Mouse (Mus musculus) kidney, embryonic 14.5 days (tissue): Measurements from ENCODE around the gene Adam15. TPM values are rescaled to one million over a fixed set of nuclear protein-coding genes. Genes with fewer than 3 reads are reported as not detected.

Experiments
- ATAC-seq: fragments of 200-750 bp; cut with Nextera tagmentation; 2 replicates; pipeline ENCODE4 v1.8.0; 2017; ENCODE audit warnings: moderate number of reproducible peaks, mild to moderate bottlenecking, moderate TSS enrichment, moderate library complexity; ENCODE audit not compliant: low FRiP score, low TSS enrichment
- H3K27ac ChIP-seq: fragments of 300-500 bp; sonication (generic); 2 replicates; pipeline ENCODE4 v1.5.1; 2014; ENCODE audit warnings: low read depth, mild to moderate bottlenecking, low read length, moderate library complexity, mixed read lengths
- H3K27me3 ChIP-seq: fragments of 300-500 bp; sonication (generic); 2 replicates; pipeline ENCODE4 v1.6.1; 2014; ENCODE audit warnings: mild to moderate bottlenecking, low read length; ENCODE audit not compliant: control insufficient read depth, insufficient read depth
- H3K36me3 ChIP-seq: fragments of 300-500 bp; sonication (generic); 2 replicates; pipeline ENCODE4 v1.6.1; 2014; ENCODE audit warnings: low read length, mixed read lengths; ENCODE audit not compliant: control insufficient read depth, insufficient read depth
- H3K4me1 ChIP-seq: fragments of 300-500 bp; sonication (generic); 2 replicates; pipeline ENCODE4 v1.6.1; 2014; ENCODE audit warnings: low read length, mixed read lengths; ENCODE audit not compliant: control insufficient read depth, insufficient read depth
- H3K4me2 ChIP-seq: fragments of 300-500 bp; sonication (generic); replicated peaks from 2 replicates; pipeline ENCODE4 v1.6.1; 2014; ENCODE audit warnings: low read depth, mild to moderate bottlenecking, low read length
- H3K4me3 ChIP-seq: fragments of 300-500 bp; sonication (generic); 2 replicates; pipeline ENCODE4 v1.5.1; 2014; ENCODE audit warnings: mild to moderate bottlenecking, low read length
- H3K9ac ChIP-seq: fragments of 300-500 bp; sonication (generic); 2 replicates; pipeline ENCODE4 v1.6.1; 2014; ENCODE audit warnings: low read depth, mild to moderate bottlenecking, low read length, moderate library complexity
- H3K9me3 ChIP-seq: fragments of 300-500 bp; sonication (generic); 2 replicates; pipeline ENCODE4 v1.6.1; 2016; ENCODE audit warnings: low read length; ENCODE audit not compliant: control insufficient read depth
- WGBS: fragments of 180-500 bp; shearing (Covaris S2); extraction: QIAGEN DNeasy Blood & Tissue Kit; methylation state at CpG from one replicate; pipeline ENCODE4 v1.1.7; 2014; 5-methylcytosine and 5-hydroxymethylcytosine counted together
- polyA plus RNA-seq: library from polyadenylated mRNA; unstranded; fragments of >200 nt; fragmentation: Nextera tagmentation; extraction: Ambion mirVana; gene quantifications from 2 replicates; pipeline ENCODE4 v1.2.1, GENCODE M21; 2014

Adam15 gene
- polyA plus RNA-seq, 1 experiment from 2014 or later: 47.1 TPM

DNA sequence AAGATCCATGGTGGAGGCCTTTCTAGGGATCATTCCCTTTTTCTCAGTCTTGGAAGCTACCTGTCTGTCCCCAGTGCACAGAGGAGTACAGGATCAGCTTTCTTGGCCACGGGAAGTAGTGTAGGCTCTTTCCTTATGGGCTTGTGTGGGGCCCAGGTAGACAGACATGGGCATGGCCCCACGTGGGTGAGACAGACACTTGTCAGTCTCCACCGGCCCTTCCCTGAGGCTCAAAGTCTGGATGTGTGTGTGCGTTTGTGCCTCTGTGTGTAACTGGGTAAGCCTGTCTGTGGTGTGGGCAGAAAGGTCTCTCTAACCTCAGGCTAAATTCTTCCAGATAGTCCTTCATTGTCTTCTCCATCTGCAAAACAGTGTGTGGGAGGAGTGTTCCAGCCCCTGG, 44.7 kb downstream of the Adam15 start:
- Histone ChIP-seq H3K9ac (no peak overlapping the region), H3K36me3 (no peaks in the 10 kb centered on the region), H3K4me2 (no peak overlapping the region), H3K27me3 (no peaks in the 10 kb centered on the region), H3K9me3 (no peaks in the 10 kb centered on the region), H3K4me1 (peaks cover 8% of the 10 kb centered on the region; the same call in 1 of the 2 replicates), H3K27ac (no peak overlapping the region), H3K4me3 (no peak overlapping the region)
- WGBS: 68% methylated on average over 4 of the region's 4 CpGs
- ATAC-seq: no peak

DNA sequence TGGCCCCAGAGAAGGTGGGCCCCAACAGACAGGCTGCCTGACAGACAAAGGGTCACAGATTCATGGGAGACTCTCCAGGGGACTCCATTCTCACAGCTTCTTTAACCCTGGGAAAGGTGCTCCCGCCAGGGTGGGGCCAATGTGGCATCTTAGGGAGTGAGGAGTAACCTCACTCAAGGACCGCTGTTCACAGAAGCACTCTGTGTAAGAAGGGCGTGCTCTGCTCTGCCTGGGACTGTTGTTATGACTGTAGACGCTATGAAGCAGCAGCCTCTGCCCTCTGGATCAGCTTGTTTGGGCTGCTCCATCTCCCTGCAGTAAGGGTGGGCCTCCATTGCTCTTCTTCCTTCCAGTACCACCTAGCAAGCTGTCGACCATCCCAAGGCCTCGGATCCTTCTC, 45.4 kb downstream of the Adam15 start:
- H3K4me2 ChIP-seq: no peak overlapping the region
- no peak overlapping the region for H3K27ac ChIP-seq
- no peaks in the 10 kb centered on the region for H3K27me3 ChIP-seq
- no peaks in the 10 kb centered on the region for H3K36me3 ChIP-seq
- H3K4me1 ChIP-seq: peaks cover 8% of the 10 kb centered on the region; the same call in 1 of the 2 replicates
- WGBS: 69% methylated on average over 6 of the region's 6 CpGs
- ATAC-seq: no peak
- H3K4me3 ChIP-seq: no peak overlapping the region
- H3K9me3 ChIP-seq: no peaks in the 10 kb centered on the region
- H3K9ac ChIP-seq: no peak overlapping the region

DNA sequence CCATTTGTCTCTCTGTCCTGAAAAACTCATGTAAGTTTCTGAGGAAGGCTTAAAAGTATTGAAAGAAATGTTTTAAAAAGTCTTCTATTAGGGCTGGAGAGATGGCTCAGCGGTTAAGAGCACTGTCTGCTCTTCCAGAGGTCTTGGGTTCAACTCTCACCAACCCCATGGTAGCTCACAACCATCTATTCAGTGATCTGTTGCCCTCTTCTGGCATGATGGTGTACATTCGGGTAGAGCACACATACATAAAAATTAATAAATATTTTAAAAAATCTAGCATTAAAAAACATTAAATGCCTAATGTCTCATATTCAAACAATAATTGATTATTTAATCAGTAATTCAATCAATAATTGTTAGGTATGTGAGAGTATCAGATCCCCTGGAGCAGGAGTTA, 49.3 kb downstream of the Adam15 start:
- Histone ChIP-seq H3K9me3 (no peaks in the 10 kb centered on the region), H3K27ac (no peak overlapping the region), H3K9ac (no peak overlapping the region), H3K36me3 (no peaks in the 10 kb centered on the region), H3K4me2 (no peak overlapping the region), H3K27me3 (no peaks in the 10 kb centered on the region), H3K4me1 (peaks cover 4% of the 10 kb centered on the region; the same call in 1 of the 2 replicates), H3K4me3 (no peak overlapping the region)
- WGBS: 63% methylated on average over 2 of the region's 2 CpGs
- ATAC-seq: no peak

DNA sequence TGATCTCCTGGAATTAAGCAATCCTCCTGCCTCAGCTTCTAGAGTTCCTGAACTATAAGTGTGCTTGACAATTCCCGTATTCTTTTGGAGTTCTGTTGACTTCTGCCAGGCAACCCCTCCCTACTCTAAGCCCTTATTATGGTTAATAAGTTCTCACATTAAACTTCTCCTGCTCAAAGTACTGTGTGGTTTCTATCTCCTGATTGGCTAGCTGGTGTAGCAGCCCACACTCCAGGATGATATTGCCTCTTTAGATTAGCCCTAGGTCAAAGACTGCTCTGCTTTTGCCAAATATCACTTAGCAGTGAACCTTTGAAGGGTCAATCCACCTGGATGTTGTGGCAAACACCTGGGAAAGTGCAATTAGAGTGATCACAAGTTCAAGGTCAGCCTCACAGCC, 49.7 kb downstream of the Adam15 start:
- Histone ChIP-seq H3K4me3 (peak overlapping the region; percentile 31; the same call in 1 of the 2 replicates), H3K27me3 (no peaks in the 10 kb centered on the region), H3K36me3 (no peaks in the 10 kb centered on the region), H3K9me3 (no peaks in the 10 kb centered on the region), H3K4me2 (peak overlapping the region; percentile 48), H3K27ac (no peak overlapping the region), H3K4me1 (no peaks in the 10 kb centered on the region), H3K9ac (0 out of 2 replicates have a peak overlapping the region, but pooled peaks have one; percentile 31)
- 40% methylated on average over 1 of the region's 1 CpGs for WGBS
- no peak for ATAC-seq

DNA sequence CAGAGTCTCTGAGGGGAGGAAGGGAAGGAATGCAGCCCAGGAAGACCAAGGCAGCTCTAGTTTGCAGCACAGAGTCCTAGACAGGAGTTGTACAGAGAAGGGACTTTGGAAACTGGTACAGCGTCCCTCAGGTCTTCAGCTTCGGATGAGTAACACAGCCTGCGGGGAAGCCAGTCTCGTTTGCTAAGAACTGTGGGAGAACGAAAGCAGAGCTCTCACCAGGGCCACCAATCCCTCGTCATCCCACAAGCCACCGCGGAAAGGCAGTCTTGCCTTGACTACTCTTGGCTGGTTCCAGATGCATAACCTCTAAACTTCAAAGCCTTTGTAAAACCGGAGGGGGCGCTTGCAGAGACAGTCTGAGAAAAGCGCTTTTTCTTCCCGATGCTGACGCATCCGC, 50.3 kb downstream of the Adam15 start:
- WGBS: under 1% methylated on average over 14 of the region's 14 CpGs
- no peaks in the 10 kb centered on the region for H3K9me3 ChIP-seq
- ATAC-seq: peak; percentile 70
- no peaks in the 10 kb centered on the region for H3K27me3 ChIP-seq
- H3K27ac ChIP-seq: no peak overlapping the region
- no peaks in the 10 kb centered on the region for H3K4me1 ChIP-seq
- peak overlapping the region; percentile 31 for H3K4me3 ChIP-seq
- no peaks in the 10 kb centered on the region for H3K36me3 ChIP-seq
- peak overlapping the region; percentile 48 for H3K4me2 ChIP-seq
- peak overlapping the region; percentile 31 for H3K9ac ChIP-seq

DNA sequence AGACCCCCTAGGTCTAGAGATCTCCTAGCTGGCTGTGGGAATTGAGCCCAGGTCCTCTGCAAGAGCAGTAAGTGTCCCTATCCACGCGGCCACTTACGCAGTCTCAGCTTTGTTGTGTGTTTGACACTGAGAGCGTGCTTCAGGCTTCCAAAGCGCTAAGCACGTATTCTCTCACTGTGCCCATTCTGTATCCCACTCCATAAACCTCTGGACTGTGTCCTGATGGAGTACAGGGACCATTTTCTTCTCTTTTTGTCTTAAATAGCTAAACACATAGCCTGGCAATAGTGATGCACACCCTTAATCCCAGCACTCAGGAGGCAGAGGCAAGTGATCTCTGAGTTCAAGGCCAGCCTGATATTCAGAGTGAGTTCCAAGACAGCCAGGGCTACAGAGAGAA, 50.9 kb downstream of the Adam15 start:
- H3K36me3 ChIP-seq: no peaks in the 10 kb centered on the region
- no peak for ATAC-seq
- no peak overlapping the region for H3K4me2 ChIP-seq
- H3K9ac ChIP-seq: no peak overlapping the region
- no peaks in the 10 kb centered on the region for H3K27me3 ChIP-seq
- no peak overlapping the region for H3K27ac ChIP-seq
- 80% methylated on average over 6 of the region's 6 CpGs for WGBS
- no peaks in the 10 kb centered on the region for H3K9me3 ChIP-seq
- no peaks in the 10 kb centered on the region for H3K4me1 ChIP-seq
- H3K4me3 ChIP-seq: no peak overlapping the region

DNA sequence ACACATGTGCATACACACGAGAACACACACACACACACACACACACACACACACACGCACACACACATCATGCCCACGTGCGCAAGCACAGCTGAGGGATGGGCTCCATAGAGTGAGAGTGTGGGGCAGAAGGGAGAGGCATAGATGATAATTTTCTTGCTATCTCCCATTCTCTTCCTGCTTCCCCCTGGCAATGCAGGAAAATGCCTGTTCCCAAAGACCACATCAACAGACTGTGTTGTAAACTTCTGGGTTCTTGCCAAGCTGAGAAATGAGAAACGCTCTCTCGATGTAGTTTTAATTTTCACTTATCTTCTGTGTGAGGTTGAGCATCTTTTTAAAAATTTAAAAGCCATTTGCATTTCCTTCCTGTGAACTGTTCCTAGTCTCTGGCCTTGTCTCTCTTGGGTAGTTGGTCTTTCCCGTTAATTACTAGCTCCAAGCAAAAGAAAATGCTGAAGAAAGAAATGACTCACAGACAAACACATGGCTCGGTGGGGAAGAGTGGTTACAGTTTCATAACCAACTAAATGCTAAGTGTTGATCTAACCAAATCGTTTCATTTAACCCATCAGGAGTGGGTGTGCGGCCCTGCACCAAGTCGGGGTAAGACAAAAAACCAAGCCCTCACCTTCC, 52.9 kb downstream of the Adam15 start:
- Histone ChIP-seq H3K4me1 (no peaks in the 10 kb centered on the region), H3K4me3 (no peak overlapping the region), H3K9me3 (no peaks in the 10 kb centered on the region), H3K27ac (no peak overlapping the region), H3K4me2 (no peak overlapping the region), H3K27me3 (no peaks in the 10 kb centered on the region), H3K36me3 (no peaks in the 10 kb centered on the region), H3K9ac (no peak overlapping the region)
- 88% methylated on average over 11 of the region's 11 CpGs for WGBS
- no peak for ATAC-seq

DNA sequence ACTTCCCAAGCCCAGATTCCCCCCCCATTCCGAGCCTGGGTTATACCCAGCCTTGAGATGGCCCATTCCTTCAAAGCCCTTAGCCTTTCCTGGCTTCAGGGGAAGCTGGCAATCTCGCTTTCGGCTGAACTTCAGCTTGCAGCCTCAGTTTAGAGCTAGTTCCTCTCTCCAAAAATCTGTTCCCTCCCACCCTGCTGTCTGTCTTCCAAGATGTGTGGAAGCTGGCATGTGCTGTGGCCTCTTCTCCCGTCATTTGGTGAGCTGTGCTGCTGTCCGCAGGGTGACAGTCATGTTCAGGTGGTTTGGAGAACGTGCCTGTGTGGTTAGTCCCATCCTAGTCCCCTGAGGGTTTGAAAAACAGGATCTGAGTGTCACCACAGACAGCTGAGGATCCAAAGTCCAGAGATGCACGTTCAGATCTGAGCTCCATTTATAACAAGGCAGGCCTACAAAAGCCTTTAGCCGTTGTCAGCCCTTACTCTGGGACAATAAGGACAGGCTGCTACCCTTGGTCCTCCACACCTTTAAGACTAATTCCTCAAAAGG, 54.0 kb downstream of the Adam15 start:
- no peaks in the 10 kb centered on the region for H3K36me3 ChIP-seq
- H3K27me3 ChIP-seq: no peaks in the 10 kb centered on the region
- ATAC-seq: no peak
- no peak overlapping the region for H3K4me3 ChIP-seq
- H3K9me3 ChIP-seq: no peaks in the 10 kb centered on the region
- H3K4me1 ChIP-seq: 0 out of 2 replicates have a peak, but pooled peaks cover 3% of the 10 kb centered on the region
- H3K27ac ChIP-seq: no peak overlapping the region
- 78% methylated on average over 8 of the region's 8 CpGs for WGBS
- H3K4me2 ChIP-seq: no peak overlapping the region
- H3K9ac ChIP-seq: no peak overlapping the region

DNA sequence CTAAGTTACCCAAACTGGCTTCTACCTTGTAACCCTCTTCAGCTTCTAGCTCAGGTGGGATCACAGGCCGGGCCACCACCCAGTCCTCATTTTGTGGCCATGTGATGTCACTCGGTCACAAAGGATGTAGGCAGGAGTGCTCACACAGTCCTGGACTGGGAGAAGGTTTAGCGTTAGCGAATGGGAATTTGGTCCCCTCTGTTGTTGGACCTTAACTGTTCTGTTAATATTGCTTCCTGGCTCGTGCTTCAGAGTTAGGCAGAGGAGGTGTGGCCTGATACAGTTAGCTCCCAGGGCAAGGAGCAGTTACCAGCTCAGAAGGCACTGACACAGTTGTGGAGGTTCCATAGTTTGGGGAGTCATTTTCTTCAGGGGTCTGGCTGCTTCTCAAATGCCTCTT, 55.6 kb downstream of the Adam15 start:
- no peak for ATAC-seq
- Histone ChIP-seq H3K27me3 (no peaks in the 10 kb centered on the region), H3K4me3 (no peak overlapping the region), H3K27ac (no peak overlapping the region), H3K9me3 (no peaks in the 10 kb centered on the region), H3K9ac (no peak overlapping the region), H3K4me2 (no peak overlapping the region), H3K36me3 (no peaks in the 10 kb centered on the region), H3K4me1 (0 out of 2 replicates have a peak, but pooled peaks cover 3% of the 10 kb centered on the region)
- 78% methylated on average over 5 of the region's 5 CpGs for WGBS
